Mouse (Mus musculus) central nervous system, embryonic 18 days (tissue): ENCODE data around the gene Ier2. TPM values are rescaled to one million over a fixed set of nuclear protein-coding genes. Genes with fewer than 3 reads are reported as not detected.

Experiments used
- polyA plus RNA-seq: library from polyadenylated mRNA; depleted of rRNA; stranded (reverse); fragments of >200 nt; gene quantifications from 2 replicates; pipeline ENCODE4 v1.2.3, GENCODE M21; 2012; rRNA removed

Ier2 gene
- polyA plus RNA-seq: 4.8 and 5.3 TPM in 2 replicates

GRCm38 (mm10) chr8:84662581-84663065 is at the start of gene Ier2:
Gene Ier2, minus strand, starts transcription at chr8:84662852.

GRCm38 (mm10) chr8:84700941-84701911 is 38.6 kb upstream of the Ier2 start, which contains the start of gene Lyl1:
Gene Lyl1, plus strand, starts transcription at chr8:84701457.

GRCm38 (mm10) chr8:84687705-84688100 is 25.1 kb upstream of the Ier2 start, which contains the start of gene Nacc1:
Gene Nacc1, minus strand, starts transcription at chr8:84687862.

GRCm38 (mm10) chr8:84686191-84687002 is 23.7 kb upstream of the Ier2 start, which contains the start of gene Trmt1:
Gene Trmt1, plus strand, starts transcription at chr8:84686307.

Other genes with a start within 250 kb of the Ier2 start
- 140 and 147 TPM in 2 replicates for gene Trmt1, start 23.5 kb upstream of the Ier2 start, polyA plus RNA-seq
- 54.4 and 58.8 TPM in 2 replicates for gene Nacc1, start 25.0 kb upstream of the Ier2 start, polyA plus RNA-seq
- gene Lyl1, start 38.6 kb upstream of the Ier2 start, polyA plus RNA-seq: 3.0 and 3.1 TPM in 2 replicates
- gene G430095P16Rik, start 60.2 kb upstream of the Ier2 start, polyA plus RNA-seq: 0.32 and 0.47 TPM in 2 replicates
- gene Nfix, start 137.5 kb upstream of the Ier2 start, polyA plus RNA-seq: 45.9 and 59.1 TPM in 2 replicates
- gene Dand5, start 160.0 kb upstream of the Ier2 start, polyA plus RNA-seq: 9.1 and 10.1 TPM in 2 replicates
- 30.8 and 35.2 TPM in 2 replicates for gene Gadd45gip1, start 168.7 kb upstream of the Ier2 start, polyA plus RNA-seq
- 52.2 and 59.0 TPM in 2 replicates for gene Rad23a, start 177.8 kb upstream of the Ier2 start, polyA plus RNA-seq
- gene Calr, start 184.1 kb upstream of the Ier2 start, polyA plus RNA-seq: 521 and 537 TPM in 2 replicates
- gene Farsa, start 194.1 kb upstream of the Ier2 start, polyA plus RNA-seq: 116 and 119 TPM in 2 replicates
- gene Syce2, start 209.3 kb upstream of the Ier2 start, polyA plus RNA-seq: 31.6 and 36.2 TPM in 2 replicates
- 50.4 and 56.7 TPM in 2 replicates for gene Gcdh, start 231.1 kb upstream of the Ier2 start, polyA plus RNA-seq
- gene Klf1, start 239.1 kb upstream of the Ier2 start, polyA plus RNA-seq: 0.32 and 0.45 TPM in 2 replicates
- gene Dnase2a, start 245.7 kb upstream of the Ier2 start, polyA plus RNA-seq: 3.3 TPM in 2 replicates